Mouse (Mus musculus): ENCODE data around the gene Smarca2.

- no peak for TF ChIP-seq POLR2A (IDR thresholded peaks at IDR 0.05; ENCODE audit: low read depth, low read length)
- no peak for TF ChIP-seq CTCF (IDR thresholded peaks at IDR 0.05; ENCODE audit: extremely low read depth, insufficient read length, insufficient replicate concordance, low read depth, low read length)
Observed at GRCm38 (mm10) chr19:26617287-26617686, 12.4 kb downstream of the Smarca2 start.

All from small intestine, adult 2 months (tissue).